Mouse (Mus musculus) erythroblast, embryonic 14.5 days (primary cell): ENCODE data around the gene Kcng3. TPM values are rescaled to one million over a fixed set of nuclear protein-coding genes. Genes with fewer than 3 reads are reported as not detected.

Experiments used
- H3K27me3 ChIP-seq: 2 replicates; pipeline ENCODE4 v1.6.1; 2012; ENCODE audit warnings: inconsistent platforms; ENCODE audit not compliant: control insufficient read depth
- H3K36me3 ChIP-seq: 2 replicates; pipeline ENCODE4 v1.6.1; 2012; ENCODE audit warnings: mild to moderate bottlenecking, inconsistent platforms; ENCODE audit not compliant: control insufficient read depth
- H3K4me1 ChIP-seq: 2 replicates; pipeline ENCODE4 v1.6.1; 2012; ENCODE audit warnings: inconsistent platforms; ENCODE audit not compliant: control insufficient read depth
- H3K4me3 ChIP-seq: replicated peaks from 2 replicates; pipeline ENCODE3; 2012; ENCODE audit warnings: moderate library complexity, mild to moderate bottlenecking, inconsistent platforms
- H3K9me3 ChIP-seq: 2 replicates; pipeline ENCODE4 v1.6.1; 2012; ENCODE audit warnings: low read length, inconsistent platforms, mixed read lengths; ENCODE audit not compliant: control insufficient read depth
- GATA1 ChIP-seq: IDR thresholded peaks from 2 replicates; pipeline ENCODE4 v1.6.1; 2012; ENCODE audit warnings: low read length, inconsistent platforms, mixed read lengths
- TAL1 ChIP-seq: IDR thresholded peaks from 3 replicates; pipeline ENCODE4 v1.6.1; 2012; ENCODE audit warnings: low read length, inconsistent platforms, mixed read lengths
- polyA plus RNA-seq: library from polyadenylated mRNA; stranded (reverse); fragments of >175 nt; gene quantifications from 2 replicates; pipeline ENCODE4 v1.2.3, GENCODE M21; 2012

The Kcng3 gene
- polyA plus RNA-seq, 1 experiment: not detected

- H3K4me3 ChIP-seq: no peak overlapping the region
- peaks cover 6% of the 10 kb centered on the region for H3K4me1 ChIP-seq
- no peaks in the 10 kb centered on the region for H3K36me3 ChIP-seq
- H3K9me3 ChIP-seq: no peaks in the 10 kb centered on the region
- H3K27me3 ChIP-seq: peaks cover 55% of the 10 kb centered on the region
- TF ChIP-seq TAL1: no peak
- TF ChIP-seq GATA1: no peak
These were observed 84.5 kb downstream of the Kcng3 start for GRCm38 (mm10) chr17:83547145-83547544.

- H3K4me3 ChIP-seq: no peak overlapping the region
- H3K27me3 ChIP-seq: peaks cover 60% of the 10 kb centered on the region
- no peak for TF ChIP-seq TAL1
- TF ChIP-seq GATA1: no peak
- no peaks in the 10 kb centered on the region for H3K9me3 ChIP-seq
- H3K4me1 ChIP-seq: peaks cover 6% of the 10 kb centered on the region
- H3K36me3 ChIP-seq: no peaks in the 10 kb centered on the region
These were observed 85.6 kb downstream of the Kcng3 start for GRCm38 (mm10) chr17:83545756-83546742.

- peaks cover 60% of the 10 kb centered on the region for H3K27me3 ChIP-seq
- no peaks in the 10 kb centered on the region for H3K9me3 ChIP-seq
- peaks cover 6% of the 10 kb centered on the region for H3K4me1 ChIP-seq
- H3K4me3 ChIP-seq: no peak overlapping the region
- TF ChIP-seq TAL1: no peak
- TF ChIP-seq GATA1: no peak
- no peaks in the 10 kb centered on the region for H3K36me3 ChIP-seq
These were observed 86.4 kb downstream of the Kcng3 start for GRCm38 (mm10) chr17:83545259-83545658.

GRCm38 (mm10) chr17:83542424-83542823 lies 89.3 kb downstream of the Kcng3 start:
- no peaks in the 10 kb centered on the region for H3K9me3 ChIP-seq
- TF ChIP-seq TAL1 (no peak), GATA1 (no peak)
- H3K27me3 ChIP-seq: peaks cover 43% of the 10 kb centered on the region
- H3K4me3 ChIP-seq: no peak overlapping the region
- peaks cover 4% of the 10 kb centered on the region for H3K4me1 ChIP-seq
- H3K36me3 ChIP-seq: no peaks in the 10 kb centered on the region

- Histone ChIP-seq H3K9me3 (no peaks in the 10 kb centered on the region; the same call in 1 of the 2 replicates), H3K36me3 (no peaks in the 10 kb centered on the region), H3K4me3 (no peak overlapping the region), H3K4me1 (no peaks in the 10 kb centered on the region), H3K27me3 (peaks cover 14% of the 10 kb centered on the region)
- no peak for TF ChIP-seq TAL1
- no peak for TF ChIP-seq GATA1
These were observed 92.2 kb downstream of the Kcng3 start for GRCm38 (mm10) chr17:83539262-83540037.

- H3K27me3 ChIP-seq: peaks cover 12% of the 10 kb centered on the region
- H3K4me3 ChIP-seq: no peak overlapping the region
- H3K4me1 ChIP-seq: no peaks in the 10 kb centered on the region
- H3K9me3 ChIP-seq: peaks cover 5% of the 10 kb centered on the region; the same call in 1 of the 2 replicates
- no peaks in the 10 kb centered on the region for H3K36me3 ChIP-seq
- TF ChIP-seq TAL1: no peak
- TF ChIP-seq GATA1: no peak
These were observed 93.0 kb downstream of the Kcng3 start for GRCm38 (mm10) chr17:83538694-83539093.

GRCm38 (mm10) chr17:83538141-83538540 lies 93.6 kb downstream of the Kcng3 start:
- peaks cover 12% of the 10 kb centered on the region for H3K27me3 ChIP-seq
- H3K36me3 ChIP-seq: no peaks in the 10 kb centered on the region
- TF ChIP-seq TAL1: no peak
- TF ChIP-seq GATA1: no peak
- H3K4me3 ChIP-seq: no peak overlapping the region
- no peaks in the 10 kb centered on the region for H3K4me1 ChIP-seq
- peaks cover 5% of the 10 kb centered on the region; the same call in 1 of the 2 replicates for H3K9me3 ChIP-seq

Other genes starting within 250 kb of the Kcng3 start
- 4.1 and 7.3 TPM in 2 replicates for gene Cox7a2l, start 114.6 kb downstream of the Kcng3 start, polyA plus RNA-seq
- 12.9 and 13.5 TPM in 2 replicates for gene Mta3, start 74.3 kb upstream of the Kcng3 start, polyA plus RNA-seq
- gene Haao, start 216.1 kb upstream of the Kcng3 start, polyA plus RNA-seq: 0.12 TPM in 1 of 2 replicates, not detected in the other